Mouse (Mus musculus) layer of hippocampus, adult 2 months (tissue): ENCODE data around the gene Bcat2. TPM values are rescaled to one million over a fixed set of nuclear protein-coding genes. Genes with fewer than 3 reads are reported as not detected.
"Not testable (repeated sequence)": the region's sequence is repeated elsewhere in the genome, so short reads cannot be mapped to it uniquely, and the experiment has no call there.

ENCODE experiments used
- DNase-seq, 2 experiments: peaks; one replicate each; pipeline ENCODE4 v3.0.0; 2022; ENCODE audit warnings: low spot score in 2 of 2
- H3K27ac ChIP-seq: fragments of 200-600 bp; 2 replicates; pipeline ENCODE4 v1.8.1; 2022
- H3K4me3 ChIP-seq: fragments of 200-600 bp; 2 replicates; pipeline ENCODE4 v1.8.1; 2022; ENCODE audit warnings: mild to moderate bottlenecking
- CTCF ChIP-seq: fragments of 200-600 bp; conservative IDR thresholded peaks from 2 replicates; pipeline ENCODE4 v1.8.1; 2022; ENCODE audit warnings: antibody characterized with exemption, mild to moderate bottlenecking, moderate library complexity
- long read RNA-seq, 2 experiments: library from polyadenylated mRNA; stranded (forward); transcript quantifications; one replicate each; pipeline ENCODE4 v2.0.0; 2021; ENCODE audit warnings: borderline mapping rate in 2 of 2
- total RNA-seq, 2 experiments: library from RNA; stranded (reverse); gene quantifications; 2 replicates each; pipeline ENCODE4 v1.2.3; 2021

The Bcat2 gene
- total RNA-seq: 10 to 100 TPM; 20.6 to 28.2 TPM
- long read RNA-seq, experiment 1, partial matches to known transcripts: 1 of 6 reads
- long read RNA-seq, experiment 1, other reads (novel, unspliced or antisense): 3 of 6 reads
- long read RNA-seq, experiment 2, transcript Bcat2-201 (11 exons, 1,772 nt): major isoform, 6 of 10 reads
- long read RNA-seq, experiment 2, partial matches to known transcripts: 1 of 10 reads
- long read RNA-seq, experiment 2, other reads (novel, unspliced or antisense): 3 of 10 reads

DNA sequence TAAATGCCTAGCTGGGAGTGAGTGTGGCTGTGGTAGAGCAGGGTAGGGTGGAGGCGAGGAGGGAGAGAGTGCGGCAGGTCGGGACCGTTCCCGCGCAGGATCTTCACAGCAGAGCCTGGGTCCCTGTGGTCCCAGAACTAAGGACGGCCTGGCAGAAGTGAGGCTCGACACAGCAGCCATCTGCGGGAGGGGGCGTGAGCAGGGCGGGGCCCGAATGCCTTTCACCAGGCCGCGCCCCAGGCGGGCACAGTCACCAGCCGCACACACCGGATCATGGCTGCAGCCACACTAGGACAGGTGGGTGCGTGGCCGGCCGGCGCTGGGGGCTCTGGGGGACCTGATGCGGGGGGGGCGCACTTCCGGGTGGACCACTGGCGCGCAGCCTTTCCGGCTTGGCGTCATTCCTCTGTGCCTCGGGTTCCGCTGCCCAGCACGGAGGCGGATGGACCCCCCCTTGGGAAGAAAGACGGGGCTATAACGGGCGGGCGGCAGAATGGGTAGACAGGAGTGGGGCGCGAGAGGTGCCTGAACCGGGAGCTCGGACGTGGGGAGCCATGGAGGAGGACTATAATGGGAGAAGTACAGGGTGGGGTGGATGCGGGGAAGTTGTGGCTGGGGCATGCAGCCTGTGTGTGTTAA lies at the start of gene Bcat2:
TSS of gene Bcat2 (plus strand) at position 51 of the 639 bp plus-strand sequence.
- Histone ChIP-seq H3K27ac (peak within 1 kb of the TSS; percentile 94), H3K4me3 (peak within 1 kb of the TSS; percentile 79)
- peak; percentile 56 to 58 for DNase-seq
- no peak for TF ChIP-seq CTCF

DNA sequence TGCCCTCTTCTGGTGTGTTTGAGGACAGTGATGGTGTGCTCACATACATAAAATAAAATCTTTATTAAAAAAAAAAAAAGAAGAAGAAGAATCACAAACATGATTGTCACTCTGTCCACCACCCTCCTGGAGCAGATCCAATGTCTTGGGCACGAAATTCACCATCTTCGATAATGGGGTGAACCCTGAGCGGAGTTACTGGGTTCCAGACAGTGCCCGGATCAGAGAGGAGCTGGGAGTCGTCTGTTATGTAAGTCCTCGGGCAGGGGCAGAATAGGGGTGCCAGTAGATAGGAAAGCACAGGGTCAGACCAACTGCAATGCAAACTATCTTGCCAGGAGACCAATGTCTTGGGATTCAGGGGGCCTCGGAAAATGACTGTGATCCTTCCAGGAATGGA lies 49.3 kb upstream of the Bcat2 start:
- Histone ChIP-seq H3K4me3 (no peak overlapping the region), H3K27ac (no peak overlapping the region)
- DNase-seq: no peak
- TF ChIP-seq CTCF: peak; percentile 15; the same call in 1 of the 2 replicates

DNA sequence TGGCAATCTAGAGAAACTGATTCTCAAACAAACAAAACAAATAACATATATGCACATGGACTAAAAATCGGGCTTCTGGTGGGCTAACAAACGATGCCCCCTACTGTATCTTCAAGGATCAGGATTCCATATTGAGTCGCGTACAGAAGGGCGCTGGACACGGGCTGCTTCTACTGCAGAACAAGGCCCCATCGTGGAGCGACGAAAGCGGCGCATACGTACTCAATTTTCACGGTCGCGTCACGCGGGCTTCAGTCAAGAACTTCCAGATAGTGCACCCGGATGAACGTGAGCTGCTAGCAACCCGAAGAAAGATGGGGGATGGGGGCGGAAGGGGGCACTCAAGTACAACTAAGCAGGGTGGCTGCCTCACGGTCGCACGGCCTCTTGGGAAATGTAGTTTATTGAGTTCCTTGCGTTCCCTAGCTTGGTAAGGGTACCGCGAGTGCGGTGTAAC lies 48.2 kb upstream of the Bcat2 start:
- peak; percentile 91 to 92 for DNase-seq
- Histone ChIP-seq H3K27ac (peak overlapping the region; percentile 88), H3K4me3 (peak overlapping the region; percentile 73)
- TF ChIP-seq CTCF: peak; percentile 62

DNA sequence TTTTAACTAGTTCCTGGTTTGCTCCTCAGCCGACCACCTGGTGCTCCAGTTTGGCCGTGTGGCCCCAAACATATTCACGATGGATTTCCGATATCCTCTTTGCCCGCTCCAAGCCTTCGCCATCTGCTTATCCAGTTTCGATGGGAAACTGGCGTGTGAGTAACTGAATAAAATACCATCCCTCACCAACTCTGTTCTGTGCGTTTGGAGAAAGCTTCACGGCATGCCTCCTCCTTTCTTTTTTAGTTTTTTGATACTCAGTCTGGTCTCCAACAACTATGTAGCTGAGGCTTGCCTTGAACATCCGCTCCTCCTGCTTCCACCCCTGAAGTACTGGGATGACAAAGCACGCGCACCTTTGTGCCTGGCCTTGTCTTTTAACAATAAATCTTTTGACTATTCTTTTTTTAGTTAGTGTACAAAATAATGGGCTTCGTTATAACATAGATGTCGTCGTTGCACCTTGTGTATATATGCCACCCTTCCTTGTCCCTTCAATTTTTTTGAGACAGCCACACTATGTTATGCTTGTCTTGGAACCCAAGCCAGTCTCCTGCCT lies 47.7 kb upstream of the Bcat2 start:
- H3K27ac ChIP-seq: peak overlapping the region; percentile 88
- no peak for TF ChIP-seq CTCF
- DNase-seq: no peak
- peak overlapping the region; percentile 73 for H3K4me3 ChIP-seq

DNA sequence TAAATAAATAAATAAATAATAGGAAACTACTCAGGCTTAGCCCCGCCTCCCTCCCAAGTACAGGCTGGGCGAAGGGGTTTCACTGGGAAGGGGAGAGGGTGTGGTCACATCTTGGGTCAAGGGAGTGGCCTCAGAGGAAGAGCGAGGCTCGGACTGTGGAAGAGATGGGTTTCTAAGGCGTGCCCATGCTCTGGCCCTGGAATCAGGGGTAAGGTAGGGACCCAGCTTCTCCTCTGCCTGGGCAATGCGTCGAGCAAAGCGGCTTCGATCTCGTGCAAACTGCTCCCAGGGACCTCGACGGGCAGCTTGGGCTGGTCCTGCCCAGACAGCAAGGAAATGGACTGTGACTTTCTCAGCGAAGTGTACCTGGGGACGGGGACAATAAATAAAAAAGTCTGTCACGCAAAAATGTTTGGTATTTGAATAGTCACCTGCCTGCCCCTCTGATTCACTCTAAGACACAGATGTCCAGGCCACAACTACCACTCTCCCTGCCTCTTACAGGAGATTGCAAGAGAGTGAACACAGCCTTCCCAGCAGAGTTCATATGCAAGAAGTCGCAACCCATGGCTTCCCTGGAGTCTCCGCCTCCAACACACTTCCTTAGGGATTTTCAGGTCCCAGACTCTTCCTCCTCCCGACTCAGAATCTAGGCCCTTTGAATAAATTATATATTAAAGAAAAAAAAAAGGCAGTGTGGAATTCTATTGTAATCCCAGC lies 46.8 kb upstream of the Bcat2 start:
- H3K27ac ChIP-seq: no peak overlapping the region
- no peak for DNase-seq
- no peak for TF ChIP-seq CTCF
- H3K4me3 ChIP-seq: no peak overlapping the region; the same call in 1 of the 2 replicates

DNA sequence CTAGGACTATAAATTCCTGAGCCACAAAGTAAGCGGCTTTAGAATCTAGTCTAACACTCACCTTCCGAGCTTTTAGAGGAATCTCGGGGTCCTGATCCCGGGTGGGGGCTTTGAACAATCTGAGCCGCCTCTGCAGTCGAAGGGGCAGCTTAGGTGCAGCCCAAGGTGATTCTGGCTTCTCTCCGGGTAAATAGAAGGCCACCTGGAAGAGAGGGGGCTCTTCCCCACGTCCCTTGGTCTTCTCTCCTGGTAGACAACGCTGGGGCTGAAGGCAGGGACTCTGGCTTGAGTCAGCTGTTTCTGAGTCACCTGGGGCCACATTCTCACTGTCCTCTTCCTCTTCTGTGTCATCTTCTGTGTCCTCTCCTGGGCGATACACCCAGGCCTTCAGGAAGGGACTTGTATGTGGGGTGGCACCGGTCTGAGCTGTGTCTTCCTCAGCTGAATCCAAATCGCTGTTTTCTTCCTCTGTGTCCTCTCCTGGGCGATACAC lies 46.2 kb upstream of the Bcat2 start:
- Histone ChIP-seq H3K4me3 (peak overlapping the region; percentile 10; the same call in 1 of the 2 replicates), H3K27ac (no peak overlapping the region)
- TF ChIP-seq CTCF: no peak

DNA sequence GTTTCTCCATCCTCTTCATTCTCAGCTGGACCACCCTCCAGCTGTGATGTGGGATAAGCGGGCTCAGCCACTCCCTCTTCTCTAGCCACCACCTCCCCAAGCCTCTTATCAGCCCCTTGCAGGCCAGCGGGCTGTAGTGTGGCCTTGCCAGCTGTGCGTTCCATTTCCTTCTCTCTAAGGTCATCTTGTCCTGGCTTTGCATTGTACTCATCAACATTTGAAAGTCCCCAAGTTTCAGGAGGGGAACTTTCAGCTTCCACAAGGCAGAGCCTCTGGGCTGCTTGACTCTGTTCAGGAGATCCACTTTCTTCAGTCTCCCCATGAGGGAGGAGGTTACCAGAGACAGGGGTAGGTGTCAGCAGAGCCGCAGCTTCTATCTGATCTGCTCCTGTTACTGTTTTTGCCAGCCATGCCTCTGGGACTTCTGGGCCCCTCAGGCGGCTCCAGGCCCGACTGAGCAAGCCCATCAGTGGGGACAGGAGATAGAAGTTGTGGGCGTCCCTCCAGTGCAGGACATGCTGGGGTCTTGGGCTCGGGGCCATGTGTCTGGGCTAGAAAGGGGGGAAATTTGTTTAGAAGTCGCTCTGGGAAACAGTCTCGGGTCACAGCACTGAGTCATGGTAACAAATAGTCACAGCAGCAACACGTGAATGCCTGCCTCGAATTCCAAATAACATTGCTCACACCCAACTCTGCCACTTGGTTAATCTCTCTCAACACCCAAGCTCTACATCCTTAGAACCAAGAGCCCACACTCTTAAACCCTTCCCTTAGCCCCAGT lies 44.9 kb upstream of the Bcat2 start:
- TF ChIP-seq CTCF: no peak
- Histone ChIP-seq H3K27ac (peak overlapping the region; percentile 98), H3K4me3 (peak overlapping the region; percentile 95)
- DNase-seq: no peak

More for the DNA sequence above, 46.2 kb upstream of the Bcat2 start:
- no peak for DNase-seq

DNA sequence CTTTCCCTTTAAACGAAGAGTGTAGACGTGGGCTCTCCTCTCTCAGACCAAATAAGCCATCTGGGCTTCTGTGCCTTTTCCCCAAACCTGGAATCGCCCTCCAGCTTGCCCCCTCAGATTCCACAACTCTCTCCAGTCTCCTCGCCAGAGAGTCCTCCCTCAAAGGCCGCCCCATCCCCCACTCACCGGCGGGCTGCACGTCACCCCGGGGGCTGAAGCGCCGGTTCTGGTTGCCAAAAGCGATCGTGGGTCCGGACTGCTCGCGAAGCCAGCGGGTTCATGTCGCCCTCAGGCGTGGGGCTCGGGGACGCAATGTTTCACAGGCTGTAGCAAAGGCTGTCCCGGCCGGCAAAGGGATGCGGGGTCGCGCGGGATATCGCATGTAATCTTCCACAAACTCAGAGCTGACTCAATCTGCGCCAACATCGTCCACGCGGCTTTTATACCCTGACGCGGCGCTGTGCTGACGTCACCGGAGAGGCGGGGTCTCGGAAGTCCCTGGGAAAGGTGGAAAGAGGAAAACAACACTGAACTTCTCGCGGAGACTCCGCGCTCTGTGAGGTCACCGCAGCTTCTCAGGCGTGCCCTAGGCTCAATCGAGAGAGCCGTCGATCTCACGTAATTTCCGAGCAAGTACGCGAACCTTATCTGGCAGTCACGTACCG lies 44.0 kb upstream of the Bcat2 start, which contains the start of the genes Ppp1r15a and Plekha4:
TSS of gene Ppp1r15a (minus strand) at position 460 of the 665 bp plus-strand sequence.
TSS of gene Plekha4 (plus strand) at position 522 of the 665 bp plus-strand sequence.
- DNase-seq: peak; percentile 92 to 95
- Histone ChIP-seq H3K4me3 (peak within 1 kb of the TSS; percentile 95), H3K27ac (peak within 1 kb of the TSS; percentile 98)
- TF ChIP-seq CTCF: no peak

DNA sequence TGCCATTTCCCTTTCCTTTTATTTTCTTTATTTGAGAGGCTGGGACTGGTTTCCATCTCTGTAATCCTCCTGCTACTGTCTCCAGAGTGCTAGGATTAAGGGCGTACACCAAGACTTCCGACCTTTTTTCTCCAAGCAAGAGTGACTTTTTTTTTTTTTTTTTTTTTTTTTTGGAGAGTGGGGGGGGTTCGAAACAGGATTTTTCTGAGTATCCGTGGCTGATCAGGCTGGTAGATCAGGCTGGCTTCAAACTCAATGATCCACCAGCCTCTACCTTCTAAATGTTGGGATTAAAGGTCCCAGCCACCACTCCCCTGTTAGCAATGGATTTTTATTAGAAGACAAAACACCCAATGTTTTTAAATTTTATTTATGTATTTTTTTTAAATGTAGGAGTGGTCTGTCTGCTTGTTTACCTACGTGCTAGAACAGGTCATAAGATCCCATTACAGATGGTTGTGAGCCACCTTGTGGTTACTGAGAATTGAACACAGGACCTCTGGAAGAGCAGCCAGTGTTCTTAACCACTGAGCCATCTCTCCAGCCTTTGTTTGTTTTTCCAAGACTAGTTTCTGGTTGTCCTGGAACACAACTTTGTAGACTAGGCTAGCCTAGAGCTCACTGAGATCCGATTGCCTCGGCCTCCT lies 43.4 kb upstream of the Bcat2 start:
- Histone ChIP-seq H3K4me3 (peak overlapping the region; percentile 95), H3K27ac (peak overlapping the region; percentile 98)
- DNase-seq: no peak
- TF ChIP-seq CTCF: peak; percentile 63

DNA sequence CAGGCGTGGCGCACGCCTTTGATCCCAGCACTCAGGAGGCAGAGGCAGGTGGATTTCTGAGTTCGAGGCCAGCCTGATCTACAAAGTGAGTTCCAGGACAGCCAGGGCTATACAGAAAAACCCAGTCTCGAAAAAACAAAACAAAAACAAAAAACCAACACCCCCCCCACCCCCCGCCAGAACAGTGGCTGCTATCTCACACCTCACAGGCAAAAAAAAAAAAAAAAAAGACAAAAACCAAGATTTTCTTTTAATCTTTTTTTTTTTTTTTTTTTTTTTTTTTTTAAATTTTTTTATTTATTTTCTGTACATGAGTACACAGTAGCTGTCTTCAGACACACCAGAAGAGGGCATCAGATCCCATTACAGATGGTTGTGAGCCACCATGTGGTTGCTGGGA lies 42.8 kb upstream of the Bcat2 start:
- not testable (repeated sequence) for H3K27ac ChIP-seq, DNase-seq, H3K4me3 ChIP-seq

DNA sequence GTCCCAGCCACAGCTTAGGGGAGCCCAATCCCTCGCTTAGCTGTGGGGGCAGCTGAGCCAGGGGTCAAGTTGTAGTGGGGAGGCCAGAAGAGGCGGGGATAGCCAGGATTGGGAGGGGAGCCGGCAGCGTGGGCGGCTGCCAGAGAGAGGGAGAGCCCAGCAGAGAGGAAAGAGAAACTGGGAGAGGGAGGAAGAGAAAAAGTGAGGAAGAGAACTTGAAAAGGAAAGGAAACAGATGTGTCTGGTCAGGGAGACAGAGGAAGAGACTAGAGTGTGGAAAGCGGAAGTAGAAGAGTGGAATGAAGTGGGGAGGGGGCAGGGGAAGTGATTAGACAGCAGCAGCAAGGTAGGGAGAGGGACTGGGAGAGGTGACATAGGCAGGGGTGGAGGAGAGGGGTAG lies 40.5 kb upstream of the Bcat2 start:
- H3K27ac ChIP-seq: no peak overlapping the region
- no peak overlapping the region for H3K4me3 ChIP-seq
- no peak for DNase-seq
- no peak for TF ChIP-seq CTCF
